Mouse (Mus musculus) MEL (cell line): ENCODE measurements around the gene Hddc2. TPM values are rescaled to one million over a fixed set of nuclear protein-coding genes. Genes with fewer than 3 reads are reported as not detected.

Experiments
- DNase-seq: peaks from one replicate; pipeline ENCODE4 v3.0.0; 2011; ENCODE audit warnings: low read depth, low spot score
- H3K27ac ChIP-seq: 2 replicates; pipeline ENCODE4 v1.5.1; 2012; ENCODE audit warnings: low read depth, mild to moderate bottlenecking, control low read depth, low read length, moderate library complexity; ENCODE audit not compliant: control insufficient read depth
- H3K27me3 ChIP-seq, 2 experiments: fragments of 150-350 bp in 1 of 2; sonication (generic) in 1 of 2; 2 replicates each; pipeline ENCODE4 v1.6.1; 2012; ENCODE audit warnings: low read length in 2 of 2, mild to moderate bottlenecking in 2 of 2, improper control_type of control experiment in 1 of 2, moderate library complexity in 1 of 2; ENCODE audit not compliant: insufficient read depth in 2 of 2, control insufficient read depth in 1 of 2
- H3K36me3 ChIP-seq, 2 experiments: 2 replicates each; pipeline ENCODE4 v1.6.1; 2012 to 2014; ENCODE audit warnings: low read length in 2 of 2, improper control_type of control experiment in 1 of 2, inconsistent platforms in 1 of 2, mild to moderate bottlenecking in 1 of 2; ENCODE audit not compliant: insufficient read depth in 2 of 2, control insufficient read depth in 1 of 2
- H3K4me1 ChIP-seq, 2 experiments: fragments of 150-350 bp in 1 of 2; sonication (generic) in 1 of 2; 2 replicates each; pipeline ENCODE4 v1.6.1; 2012; ENCODE audit warnings: low read length in 2 of 2, improper control_type of control experiment in 1 of 2, mild to moderate bottlenecking in 1 of 2; ENCODE audit not compliant: insufficient read depth in 2 of 2, control insufficient read depth in 1 of 2
- H3K4me3 ChIP-seq, 2 experiments: fragments of 150-350 bp in 1 of 2; sonication (generic) in 1 of 2; 2 replicates each; pipeline ENCODE4 v1.5.1; 2012; ENCODE audit warnings: low read depth in 2 of 2, low read length in 2 of 2, mild to moderate bottlenecking in 2 of 2, moderate library complexity in 2 of 2, control low read depth in 1 of 2, improper control_type of control experiment in 1 of 2; ENCODE audit not compliant: control insufficient read depth in 1 of 2, insufficient read depth in 1 of 2
- H3K79me2 ChIP-seq: 2 replicates; pipeline ENCODE4 v1.6.1; 2012; ENCODE audit warnings: mild to moderate bottlenecking, low read length, moderate library complexity; ENCODE audit not compliant: control insufficient read depth, poor library complexity, insufficient read depth
- H3K9ac ChIP-seq: 2 replicates; pipeline ENCODE4 v1.6.1; 2012; ENCODE audit warnings: low read depth, mild to moderate bottlenecking, control low read depth, low read length, moderate library complexity; ENCODE audit not compliant: control insufficient read depth, poor library complexity, severe bottlenecking
- H3K9me3 ChIP-seq: fragments of 150-350 bp; sonication (generic); replicated peaks from 2 replicates; pipeline ENCODE4 v1.6.1; 2012; ENCODE audit warnings: mild to moderate bottlenecking, low read length, improper control_type of control experiment, moderate library complexity; ENCODE audit not compliant: insufficient read depth
- CHD1 ChIP-seq: IDR thresholded peaks from 2 replicates; pipeline ENCODE4 v1.6.1; 2012; ENCODE audit warnings: low read depth, mild to moderate bottlenecking, inconsistent platforms, low read length, improper control_type of control experiment
- E2F4 ChIP-seq: IDR thresholded peaks from 2 replicates; pipeline ENCODE4 v1.6.1; 2011; ENCODE audit warnings: low read depth, low read length, improper control_type of control experiment, borderline replicate concordance
- ELF1 ChIP-seq: IDR thresholded peaks from 2 replicates; pipeline ENCODE4 v1.6.1; 2014; ENCODE audit warnings: low read depth, mild to moderate bottlenecking, inconsistent platforms, low read length, improper control_type of control experiment, moderate library complexity
- EP300 ChIP-seq, 2 experiments: IDR thresholded peaks; 2 replicates each; pipeline ENCODE4 v1.6.1; 2011; ENCODE audit warnings: improper control_type of control experiment in 2 of 2, low read length in 2 of 2, low read depth in 1 of 2, mild to moderate bottlenecking in 1 of 2
- ETS1 ChIP-seq: IDR thresholded peaks from 2 replicates; pipeline ENCODE4 v1.6.1; 2012; ENCODE audit warnings: low read depth, mild to moderate bottlenecking, inconsistent platforms, low read length, improper control_type of control experiment, moderate library complexity
- HCFC1 ChIP-seq: IDR thresholded peaks from 2 replicates; pipeline ENCODE4 v1.6.1; 2012; ENCODE audit warnings: low read depth, mild to moderate bottlenecking, inconsistent platforms, low read length, improper control_type of control experiment, moderate library complexity
- JUND ChIP-seq: IDR thresholded peaks from 2 replicates; pipeline ENCODE4 v1.6.1; 2011; ENCODE audit warnings: low read depth, mild to moderate bottlenecking, improper control_type of control experiment, low read length
- MAFK ChIP-seq: IDR thresholded peaks from 2 replicates; pipeline ENCODE4 v1.6.1; 2011; ENCODE audit warnings: low read depth, mild to moderate bottlenecking, low read length, improper control_type of control experiment, borderline replicate concordance
- MXI1 ChIP-seq: IDR thresholded peaks from 2 replicates; pipeline ENCODE4 v1.6.1; 2011; ENCODE audit warnings: mild to moderate bottlenecking, low read depth, low read length, improper control_type of control experiment
- MYB ChIP-seq: IDR thresholded peaks from 2 replicates; pipeline ENCODE4 v1.6.1; 2011; ENCODE audit warnings: mild to moderate bottlenecking, low read depth, low read length, improper control_type of control experiment
- POLR2A ChIP-seq, 2 experiments: IDR thresholded peaks; 2 replicates each; pipeline ENCODE4 v1.6.1; 2011 to 2012; ENCODE audit warnings: low read length in 2 of 2, mild to moderate bottlenecking in 2 of 2, control low read depth in 1 of 2, improper control_type of control experiment in 1 of 2, low read depth in 1 of 2, moderate library complexity in 1 of 2; ENCODE audit not compliant: control insufficient read depth in 1 of 2, insufficient read depth in 1 of 2, poor library complexity in 1 of 2
- POLR2AphosphoS5 ChIP-seq: IDR thresholded peaks from 2 replicates; pipeline ENCODE4 v1.6.1; 2012; ENCODE audit warnings: low read depth, borderline replicate concordance, mild to moderate bottlenecking, inconsistent platforms, low read length, moderate library complexity, mixed read lengths
- RCOR1 ChIP-seq: IDR thresholded peaks from 2 replicates; pipeline ENCODE4 v1.6.1; 2012; ENCODE audit warnings: low read depth, mild to moderate bottlenecking, inconsistent platforms, low read length, improper control_type of control experiment
- SMC3 ChIP-seq: IDR thresholded peaks from 2 replicates; pipeline ENCODE4 v1.6.1; 2011; ENCODE audit warnings: low read depth, low read length, improper control_type of control experiment
- TAL1 ChIP-seq: IDR thresholded peaks from 2 replicates; pipeline ENCODE4 v1.6.1; 2012; ENCODE audit warnings: mild to moderate bottlenecking, inconsistent platforms, low read length, moderate library complexity, mixed read lengths
- TBP ChIP-seq: IDR thresholded peaks from 2 replicates; pipeline ENCODE4 v1.8.0; 2011; ENCODE audit warnings: low read depth, low read length, improper control_type of control experiment
- TCF12 ChIP-seq: IDR thresholded peaks from 2 replicates; pipeline ENCODE4 v1.6.1; 2014; ENCODE audit warnings: low read depth, mild to moderate bottlenecking, inconsistent platforms, low read length, improper control_type of control experiment, moderate library complexity
- UBTF ChIP-seq: IDR thresholded peaks from 2 replicates; pipeline ENCODE4 v1.6.1; 2012; ENCODE audit warnings: low read depth, mild to moderate bottlenecking, inconsistent platforms, low read length, improper control_type of control experiment, moderate library complexity, borderline replicate concordance; ENCODE audit not compliant: insufficient read depth
- USF1 ChIP-seq: IDR thresholded peaks from 2 replicates; pipeline ENCODE4 v1.6.1; 2014; ENCODE audit warnings: low read depth, mild to moderate bottlenecking, inconsistent platforms, low read length, improper control_type of control experiment, moderate library complexity
- USF2 ChIP-seq, 2 experiments: IDR thresholded peaks; 2 replicates each; pipeline ENCODE4 v1.6.1; 2011 to 2012; ENCODE audit warnings: improper control_type of control experiment in 2 of 2, low read length in 2 of 2, borderline replicate concordance in 1 of 2, inconsistent platforms in 1 of 2, low read depth in 1 of 2, mild to moderate bottlenecking in 1 of 2; ENCODE audit not compliant: insufficient read depth in 1 of 2
- ZC3H11A ChIP-seq: IDR thresholded peaks from 2 replicates; pipeline ENCODE4 v1.6.1; 2012; ENCODE audit warnings: low read depth, mild to moderate bottlenecking, inconsistent platforms, low read length, improper control_type of control experiment
- ZKSCAN1 ChIP-seq: IDR thresholded peaks from 2 replicates; pipeline ENCODE4 v1.6.1; 2012; ENCODE audit warnings: low read depth, mild to moderate bottlenecking, inconsistent platforms, low read length, improper control_type of control experiment, moderate library complexity
- ZMIZ1 ChIP-seq: IDR thresholded peaks from 2 replicates; pipeline ENCODE4 v1.6.1; 2012; ENCODE audit warnings: low read depth, mild to moderate bottlenecking, inconsistent platforms, low read length, improper control_type of control experiment, moderate library complexity
- polyA plus RNA-seq, 2 experiments: library from polyadenylated mRNA; stranded (reverse) in 1 of 2; unstranded in 1 of 2; fragments of >175 nt in 1 of 2; fragments of >200 nt in 1 of 2; gene quantifications; 2 replicates each; pipeline versions ENCODE4 v1.2.1 to v1.2.4; 2012; ENCODE audit warnings: low replicate concordance in 2 of 2, low read depth in 1 of 2; ENCODE audit not compliant: insufficient read length in 2 of 2, insufficient read depth in 1 of 2, missing spikeins in 1 of 2
- total RNA-seq: library from RNA; depleted of rRNA; stranded (reverse); fragments of 300-350 nt; gene quantifications from 2 replicates; pipeline ENCODE4 v1.2.3, GENCODE M21; 2012

Gene Hddc2
- total and polyA plus RNA-seq, 3 experiments: 40.5 to 41.0 TPM; not detected in 1

DNA sequence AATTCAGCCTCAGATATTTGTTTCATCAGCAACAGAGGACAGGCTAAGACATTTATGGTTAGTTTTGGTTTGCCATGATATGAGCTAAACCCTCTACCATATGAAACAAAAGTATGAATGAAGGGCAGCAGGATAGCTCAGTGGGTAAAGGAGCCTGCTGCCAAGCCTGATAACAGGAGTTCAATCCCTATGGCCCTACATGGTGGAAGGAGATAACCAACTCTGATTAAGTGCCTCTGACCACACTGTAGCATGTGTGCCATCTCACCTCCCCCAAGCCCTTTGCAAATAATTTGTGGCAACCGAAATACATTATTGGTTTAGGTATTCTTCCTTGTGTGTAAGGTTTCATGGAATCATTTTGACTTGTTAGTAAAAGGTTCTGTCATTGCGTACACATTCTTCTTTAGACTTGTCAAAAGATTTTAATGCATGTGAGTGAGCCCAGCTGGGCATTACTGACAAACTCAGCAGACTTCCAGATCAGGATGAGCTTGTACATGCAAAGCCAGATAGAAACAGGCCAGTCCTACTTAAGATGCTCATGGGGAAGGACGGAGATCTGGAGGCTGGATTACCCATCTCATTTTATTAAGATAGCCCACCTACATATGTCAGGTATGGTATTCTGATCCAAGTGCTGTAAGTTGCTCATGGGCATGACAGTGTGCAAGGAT lies 17.2 kb downstream of the Hddc2 start (continued):
- TF ChIP-seq ETS1: peak; percentile 56
- TF ChIP-seq HCFC1: no peak
- TF ChIP-seq CHD1: no peak
- TF ChIP-seq RCOR1: peak; percentile 96
- TF ChIP-seq POLR2AphosphoS5: no peak
- TF ChIP-seq, all 39 proteins: peak for 11

DNA sequence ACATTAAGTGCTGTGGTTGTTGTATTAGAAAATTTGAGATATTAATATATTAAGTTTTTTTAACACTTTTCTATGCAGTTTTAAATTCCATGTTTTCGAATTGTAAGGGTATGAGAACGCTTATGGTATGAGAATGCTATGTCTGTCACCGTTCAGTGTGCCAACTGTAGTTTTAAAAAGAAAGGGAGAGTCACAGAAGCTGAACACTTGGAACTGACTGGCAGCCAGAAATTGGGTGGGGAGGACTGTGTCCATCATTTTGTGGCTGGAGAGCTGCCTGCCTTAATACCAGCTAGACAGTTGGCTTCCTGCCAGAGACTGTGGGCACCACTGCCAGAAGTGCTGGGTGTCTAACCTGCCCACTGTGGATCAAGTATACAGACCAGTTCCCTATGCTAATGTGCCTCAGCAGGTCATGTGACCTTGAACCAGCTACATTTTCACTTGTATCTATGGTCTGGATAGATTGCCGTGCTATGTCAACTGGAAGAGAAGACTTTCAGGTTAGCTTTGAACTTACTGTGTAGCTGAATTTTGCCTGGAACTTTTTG lies 18.1 kb downstream of the Hddc2 start:
- peak; percentile 13 for DNase-seq
- Histone ChIP-seq H3K79me2 (no peaks in the 10 kb centered on the region), H3K9me3 (no peaks in the 10 kb centered on the region), H3K27ac (no peak overlapping the region), H3K4me3 (no peak overlapping the region), H3K27me3 (no peaks in the 10 kb centered on the region), H3K9ac (no peak overlapping the region), H3K36me3 (peaks cover 0 to 10% of the 10 kb centered on the region in 2 experiments; a peak in 2 of 4 replicates), H3K4me1 (peaks cover 12 to 13% of the 10 kb centered on the region in 2 experiments)
- TF ChIP-seq USF2 (IDR thresholded peaks at IDR 0.05; ENCODE audit: borderline replicate concordance in 1 of 2, insufficient read depth in 1 of 2, low read depth in 1 of 2, low read length in 2 of 2) (peak in 1 of 2 experiments; percentile 32; a peak in 1 of 4 replicates), CHD1 (no peak), ETS1 (no peak), TAL1 (no peak), ZC3H11A (no peak), TCF12 (no peak), UBTF (no peak), USF1 (peak; percentile 77)

DNA sequence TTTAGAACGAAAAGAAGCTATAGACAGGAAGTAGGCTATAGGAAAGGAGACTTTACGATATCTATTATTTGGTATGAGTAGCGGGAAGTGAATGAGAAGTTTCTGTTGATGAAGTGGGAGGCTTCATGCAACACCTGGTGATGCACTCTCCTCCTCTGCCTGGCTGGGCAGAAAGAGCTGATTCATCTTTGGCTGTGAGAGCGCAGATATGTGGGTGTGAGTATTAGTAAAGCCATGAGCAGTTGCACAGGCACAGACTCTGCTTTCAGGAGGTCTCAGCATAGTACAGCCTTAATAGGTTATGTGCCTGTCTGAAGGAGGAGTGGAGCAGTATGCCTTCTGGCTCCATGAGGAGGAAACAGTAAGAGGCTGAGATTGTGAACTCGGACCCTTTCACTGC lies 23.2 kb downstream of the Hddc2 start:
- no peak overlapping the region for H3K27ac ChIP-seq
- TF ChIP-seq EP300 (IDR thresholded peaks at IDR 0.05; ENCODE audit: low read depth in 1 of 2, low read length in 2 of 2): no peak
- TF ChIP-seq TBP: no peak
- TF ChIP-seq SMC3: no peak
- TF ChIP-seq MAFK: no peak
- no peak for TF ChIP-seq POLR2AphosphoS5
- TF ChIP-seq RCOR1: no peak
- no peak for TF ChIP-seq MYB
- TF ChIP-seq ZKSCAN1: no peak
- no peak for TF ChIP-seq USF2 (IDR thresholded peaks at IDR 0.05; ENCODE audit: borderline replicate concordance in 1 of 2, insufficient read depth in 1 of 2, low read depth in 1 of 2, low read length in 2 of 2)
- TF ChIP-seq ELF1: no peak
- TF ChIP-seq CHD1: no peak
- no peak for TF ChIP-seq MXI1
- TF ChIP-seq ZMIZ1: no peak
- no peak for TF ChIP-seq POLR2A (IDR thresholded peaks at IDR 0.05; ENCODE audit: control insufficient read depth in 1 of 2, insufficient read depth in 1 of 2, low read depth in 1 of 2, low read length in 2 of 2, poor library complexity in 1 of 2)
- TF ChIP-seq E2F4: no peak
- no peak for TF ChIP-seq HCFC1
- TF ChIP-seq JUND: no peak
- no peak for TF ChIP-seq TCF12
- no peaks in the 10 kb centered on the region; a peak in 1 of 4 replicates for H3K27me3 ChIP-seq
- no peaks in the 10 kb centered on the region for H3K9me3 ChIP-seq
- H3K4me1 ChIP-seq: 0 out of 4 replicates have a peak, but pooled peaks cover 0 to 2% of the 10 kb centered on the region in 2 experiments
- H3K9ac ChIP-seq: no peak overlapping the region
- no peaks in the 10 kb centered on the region for H3K79me2 ChIP-seq
- no peaks in the 10 kb centered on the region for H3K36me3 ChIP-seq
- no peak overlapping the region for H3K4me3 ChIP-seq
- DNase-seq: no peak
